Mouse (Mus musculus) limb, embryonic 15.5 days (tissue): ENCODE results near the gene Olfr222. TPM values are rescaled to one million over a fixed set of nuclear protein-coding genes. Genes with fewer than 3 reads are reported as not detected.

ENCODE experiments used
- ATAC-seq: fragments of 200-750 bp; cut with Nextera tagmentation; 2 replicates; pipeline ENCODE4 v1.8.0; 2017; ENCODE audit warnings: low read depth, moderate TSS enrichment; ENCODE audit not compliant: insufficient number of reproducible peaks, low FRiP score, low TSS enrichment
- H3K27ac ChIP-seq: fragments of 300-500 bp; sonication (generic); 2 replicates; pipeline ENCODE4 v1.5.1; 2015; ENCODE audit warnings: moderate library complexity, mild to moderate bottlenecking, inconsistent platforms
- H3K27me3 ChIP-seq: fragments of 300-500 bp; sonication (generic); 2 replicates; pipeline ENCODE4 v1.6.1; 2015; ENCODE audit warnings: inconsistent platforms
- H3K36me3 ChIP-seq: fragments of 300-500 bp; sonication (generic); 2 replicates; pipeline ENCODE4 v1.6.1; 2015; ENCODE audit warnings: inconsistent platforms
- H3K4me1 ChIP-seq: fragments of 300-500 bp; sonication (generic); 2 replicates; pipeline ENCODE4 v1.6.1; 2015; ENCODE audit warnings: inconsistent platforms
- H3K4me2 ChIP-seq: fragments of 300-500 bp; sonication (generic); 2 replicates; pipeline ENCODE4 v1.6.1; 2015; ENCODE audit warnings: mild to moderate bottlenecking, inconsistent platforms
- H3K4me3 ChIP-seq: fragments of 300-500 bp; sonication (generic); 2 replicates; pipeline ENCODE4 v1.5.1; 2015; ENCODE audit warnings: mild to moderate bottlenecking, inconsistent platforms
- H3K9ac ChIP-seq: fragments of 300-500 bp; sonication (generic); 2 replicates; pipeline ENCODE4 v1.6.1; 2015; ENCODE audit warnings: inconsistent platforms
- H3K9me3 ChIP-seq: fragments of 300-500 bp; sonication (generic); 2 replicates; pipeline ENCODE4 v1.6.1; 2016; ENCODE audit warnings: inconsistent platforms
- WGBS: fragments of 180-500 bp; shearing (Covaris S2); methylation state at CpG from one replicate; pipeline ENCODE4 v1.1.7; 2015; 5-methylcytosine and 5-hydroxymethylcytosine counted together
- polyA plus RNA-seq: library from polyadenylated mRNA; unstranded; fragments of >200 nt; fragmentation: Nextera tagmentation; extraction: Ambion mirVana; gene quantifications from 2 replicates; pipeline ENCODE4 v1.2.1, GENCODE M21; 2015

Olfr222 gene
- polyA plus RNA-seq, 1 experiment from 2014 or later: not detected

DNA sequence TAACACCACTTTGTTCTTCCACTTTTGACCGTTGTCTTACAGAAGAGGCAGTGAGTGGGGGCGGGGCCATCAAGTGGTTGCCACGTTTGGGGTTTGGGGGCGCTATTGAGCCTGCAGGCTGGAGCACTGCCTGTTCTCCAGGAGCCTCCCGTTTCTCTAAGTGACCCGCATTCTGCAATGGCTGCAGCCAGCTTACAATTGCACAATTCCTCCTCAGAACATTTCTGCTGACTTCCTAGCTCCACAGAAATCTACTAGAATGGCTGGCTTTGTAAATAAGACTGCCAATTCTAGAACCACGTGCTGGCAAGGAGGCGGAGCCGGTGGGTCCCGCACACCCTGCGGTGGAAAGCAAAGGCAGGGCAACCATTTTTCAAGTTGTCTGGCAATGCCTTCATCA, 37.6 kb downstream of the Olfr222 start:
- no peaks in the 10 kb centered on the region for H3K27me3 ChIP-seq
- H3K27ac ChIP-seq: no peak overlapping the region
- H3K36me3 ChIP-seq: no peaks in the 10 kb centered on the region
- H3K4me1 ChIP-seq: peaks cover 15% of the 10 kb centered on the region
- H3K9ac ChIP-seq: no peak overlapping the region
- ATAC-seq: no peak
- WGBS: 30% methylated on average over 11 of the region's 11 CpGs
- no peak overlapping the region for H3K4me2 ChIP-seq
- H3K4me3 ChIP-seq: no peak overlapping the region
- no peaks in the 10 kb centered on the region for H3K9me3 ChIP-seq

DNA sequence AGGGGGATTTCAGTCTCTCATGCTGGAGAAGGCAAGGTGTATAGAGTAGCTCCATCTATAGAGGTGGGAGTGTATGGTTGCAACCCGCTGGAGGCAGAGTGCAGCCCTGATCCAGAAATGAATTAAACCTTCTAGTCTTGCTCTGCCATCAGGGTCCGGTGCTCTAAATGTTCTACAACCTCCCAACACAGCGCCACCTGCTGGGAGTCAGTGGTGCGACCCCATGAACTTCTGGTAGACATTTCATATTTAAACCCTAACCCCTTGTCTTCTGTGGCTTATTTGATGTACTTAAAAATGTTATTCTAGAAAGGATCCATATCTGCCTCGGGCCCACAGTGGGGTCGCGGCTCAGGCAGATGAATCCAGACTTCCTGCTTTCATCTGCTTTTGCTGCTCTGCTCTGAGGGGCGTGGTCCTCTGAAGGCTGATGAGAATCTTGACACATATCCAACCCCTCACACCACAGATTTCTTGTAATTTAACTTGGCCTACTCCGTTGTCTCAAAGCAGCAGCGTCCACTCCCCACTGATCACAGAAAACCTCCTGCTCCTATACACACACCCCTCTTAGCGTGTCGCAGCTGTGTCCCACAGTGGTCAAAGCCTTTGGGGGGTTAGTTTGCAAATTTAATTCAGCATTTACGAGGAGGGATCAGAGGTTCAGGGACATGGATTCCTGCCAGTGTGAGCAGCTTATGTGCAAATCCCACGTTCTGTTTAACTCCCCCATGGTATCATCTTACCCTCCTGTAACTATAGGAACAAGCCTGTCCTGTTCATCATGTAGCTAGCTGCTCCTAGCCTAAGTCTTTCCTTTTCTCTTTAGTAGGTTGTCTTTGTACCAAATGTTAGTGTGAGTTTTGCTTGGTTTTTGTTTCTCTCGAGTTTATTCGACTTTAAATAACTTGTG, 38.6 kb downstream of the Olfr222 start:
- Histone ChIP-seq H3K4me3 (no peak overlapping the region), H3K27me3 (no peaks in the 10 kb centered on the region), H3K4me2 (no peak overlapping the region), H3K36me3 (no peaks in the 10 kb centered on the region), H3K4me1 (peaks cover 15% of the 10 kb centered on the region), H3K27ac (no peak overlapping the region), H3K9ac (no peak overlapping the region), H3K9me3 (no peaks in the 10 kb centered on the region)
- ATAC-seq: 0 out of 2 replicates have a peak, but pooled peaks have one; percentile 67
- 50% methylated on average over 16 of the region's 16 CpGs for WGBS

DNA sequence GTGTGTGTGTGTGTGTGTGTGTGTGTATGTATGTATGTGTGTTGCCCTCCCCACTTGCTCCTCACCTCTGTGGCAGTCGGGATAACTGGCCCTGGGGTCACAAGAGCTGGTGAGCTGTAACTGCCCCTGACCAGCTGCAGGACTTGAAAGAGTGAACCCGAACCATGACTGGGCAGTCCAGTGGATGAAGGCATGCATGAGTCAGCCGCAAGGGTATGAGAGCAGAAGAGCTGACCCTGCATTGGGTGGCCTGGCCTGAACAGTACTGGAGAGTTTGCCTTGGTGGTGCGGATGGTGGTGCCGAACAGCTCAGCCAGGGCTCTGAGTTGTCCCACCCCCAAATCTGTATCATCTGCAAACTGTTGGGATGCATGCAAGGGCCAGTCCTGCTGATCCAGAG, 44.5 kb downstream of the Olfr222 start:
- Histone ChIP-seq H3K9ac (no peak overlapping the region), H3K9me3 (no peaks in the 10 kb centered on the region), H3K27ac (no peak overlapping the region), H3K4me1 (peaks cover 11% of the 10 kb centered on the region), H3K4me3 (no peak overlapping the region), H3K4me2 (no peak overlapping the region), H3K36me3 (no peaks in the 10 kb centered on the region), H3K27me3 (no peaks in the 10 kb centered on the region)
- 70% methylated on average over 5 of the region's 5 CpGs for WGBS
- no peak; the same call in 1 of the 2 replicates for ATAC-seq

DNA sequence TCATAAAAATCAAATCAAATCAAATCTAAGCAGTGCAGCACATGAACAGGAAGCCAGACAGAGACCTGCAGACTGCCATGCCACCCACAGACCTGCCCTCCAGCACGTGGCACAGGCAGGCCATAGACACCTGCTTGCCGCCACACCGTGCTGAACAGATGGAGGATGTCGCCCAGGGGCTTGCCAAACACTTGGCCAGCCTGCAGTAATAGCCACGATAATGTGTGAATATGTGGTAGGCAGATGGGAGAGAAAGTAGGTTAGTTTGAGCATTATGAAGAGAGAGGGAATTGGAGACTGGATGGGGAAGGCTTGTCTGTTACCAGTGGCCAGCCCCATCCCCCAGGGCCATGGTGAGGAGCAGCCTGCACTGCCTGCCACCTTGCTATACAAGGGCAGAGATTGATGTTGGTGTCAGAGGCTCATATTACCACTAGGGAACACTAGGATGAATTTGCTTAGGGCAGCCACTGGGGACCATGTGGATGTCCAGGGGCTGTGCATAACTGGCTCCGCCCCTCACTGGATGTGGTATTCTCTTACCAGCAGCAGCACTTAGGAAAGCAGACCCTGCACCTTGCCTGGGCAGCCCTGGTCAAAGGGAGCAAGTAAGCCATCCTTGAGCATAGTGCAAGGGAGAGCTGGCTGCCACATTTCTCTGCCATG, 45.0 kb downstream of the Olfr222 start:
- no peak for ATAC-seq
- Histone ChIP-seq H3K27ac (no peak overlapping the region), H3K4me3 (no peak overlapping the region), H3K9me3 (no peaks in the 10 kb centered on the region), H3K27me3 (no peaks in the 10 kb centered on the region), H3K36me3 (no peaks in the 10 kb centered on the region), H3K4me2 (no peak overlapping the region), H3K9ac (no peak overlapping the region), H3K4me1 (peaks cover 11% of the 10 kb centered on the region)
- WGBS: 56% methylated on average over 6 of the region's 6 CpGs

DNA sequence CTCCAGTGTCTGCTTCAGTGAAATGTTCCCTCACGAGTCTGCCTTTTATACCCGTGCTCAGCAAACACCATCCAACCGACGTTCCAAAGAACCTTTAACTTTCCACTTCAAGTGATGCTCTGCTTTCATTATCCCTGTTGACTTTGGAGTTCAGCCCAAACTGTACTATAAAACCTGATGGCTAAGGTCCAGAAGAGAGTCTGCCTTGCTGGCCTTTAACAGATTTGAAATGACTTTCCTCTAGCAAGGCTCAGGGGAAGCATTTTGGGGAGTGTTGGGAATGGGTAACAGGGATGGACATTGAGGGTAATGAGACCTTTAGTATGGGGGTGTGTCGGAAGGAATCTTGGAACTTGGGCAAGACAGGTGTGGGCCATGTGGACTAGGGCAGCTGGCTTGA, 45.8 kb downstream of the Olfr222 start:
- ATAC-seq: no peak
- H3K27me3 ChIP-seq: no peaks in the 10 kb centered on the region
- H3K4me2 ChIP-seq: no peak overlapping the region
- H3K27ac ChIP-seq: no peak overlapping the region
- H3K4me3 ChIP-seq: no peak overlapping the region
- H3K36me3 ChIP-seq: no peaks in the 10 kb centered on the region
- H3K9me3 ChIP-seq: no peaks in the 10 kb centered on the region
- peaks cover 11% of the 10 kb centered on the region for H3K4me1 ChIP-seq
- no peak overlapping the region for H3K9ac ChIP-seq
- WGBS: 43% methylated on average over 5 of the region's 5 CpGs

DNA sequence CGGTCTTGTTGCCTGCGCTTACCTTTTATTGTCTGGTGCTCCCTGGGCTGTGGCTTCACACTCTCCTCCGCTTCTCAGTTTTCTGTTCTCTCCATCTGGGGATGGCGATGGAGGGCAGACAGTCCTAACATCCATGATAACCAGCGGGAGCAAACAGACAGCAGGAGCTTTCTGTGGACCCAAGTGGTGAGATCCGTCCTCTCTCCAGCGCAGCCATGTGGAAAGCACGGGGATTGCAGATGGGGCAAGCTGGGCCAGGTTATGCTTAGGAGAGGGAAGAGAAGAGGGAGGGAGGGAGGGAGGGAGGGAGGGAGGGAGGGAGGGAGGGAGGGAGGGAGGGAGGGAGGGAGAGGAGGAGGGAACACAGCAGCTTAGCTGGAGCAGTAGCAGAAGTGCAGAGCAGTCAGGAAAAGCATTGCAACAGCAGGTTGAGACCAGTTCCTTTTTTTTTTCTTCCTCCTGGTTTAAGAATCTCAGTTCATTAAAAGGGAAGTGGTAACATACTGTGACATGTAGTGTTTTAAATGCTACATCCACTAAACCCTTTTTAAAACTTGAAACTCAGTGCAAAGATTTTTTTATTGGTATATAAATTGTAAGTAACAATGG, 49.5 kb downstream of the Olfr222 start, which contains the start of gene Zkscan17:
Gene Zkscan17, minus strand, starts transcription at position 280 of the 609 bp plus-strand sequence.
- Histone ChIP-seq H3K4me1 (peaks cover 11% of the 10 kb centered on the region), H3K9me3 (no peaks in the 10 kb centered on the region), H3K4me2 (no peak within 1 kb of the TSS), H3K27ac (no peak within 1 kb of the TSS), H3K36me3 (no peaks in the 10 kb centered on the region), H3K9ac (no peak within 1 kb of the TSS), H3K4me3 (no peak within 1 kb of the TSS), H3K27me3 (no peaks in the 10 kb centered on the region)
- ATAC-seq: no peak
- 48% methylated on average over 8 of the region's 8 CpGs for WGBS

DNA sequence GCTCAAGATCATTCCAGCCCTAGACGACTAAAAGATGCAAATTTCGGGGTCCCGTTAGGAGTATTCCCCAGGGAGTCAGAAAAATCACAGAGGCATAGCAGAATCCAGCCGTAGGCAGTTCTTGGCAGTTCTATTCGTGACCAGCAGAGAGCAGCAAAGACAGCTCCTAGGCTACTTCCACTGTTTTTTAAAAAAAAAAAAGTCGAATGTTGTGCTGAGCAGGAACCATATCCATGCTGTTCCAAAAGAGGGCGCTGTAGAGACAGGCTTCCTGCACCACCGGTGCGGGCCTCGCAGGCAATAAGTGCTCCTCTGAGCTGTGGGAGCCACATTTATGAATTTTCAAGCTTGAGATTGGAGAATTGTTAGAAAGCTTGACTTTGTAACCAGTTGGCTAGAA, 50.8 kb downstream of the Olfr222 start:
- no peak overlapping the region for H3K9ac ChIP-seq
- ATAC-seq: no peak
- 7% methylated on average over 10 of the region's 10 CpGs for WGBS

DNA sequence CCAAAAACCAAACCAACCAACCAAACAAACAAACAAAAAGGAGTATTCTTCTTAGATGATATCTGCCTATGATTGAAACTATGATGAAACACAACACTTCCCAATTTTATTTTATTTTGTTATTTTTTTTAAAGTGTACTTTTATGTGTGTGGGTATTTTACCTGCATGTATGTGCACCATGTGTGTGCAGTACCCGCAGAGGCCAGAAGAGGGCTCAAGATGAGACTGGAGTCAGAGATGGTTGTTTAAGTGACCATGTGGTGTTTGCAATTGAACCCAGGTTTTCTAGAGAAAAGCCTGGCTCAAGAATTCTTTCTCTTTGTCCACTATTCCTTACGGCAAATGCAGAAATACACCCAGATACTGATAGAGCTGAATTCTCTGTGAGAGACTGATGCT, 51.9 kb downstream of the Olfr222 start:
- Histone ChIP-seq H3K27me3 (no peaks in the 10 kb centered on the region), H3K4me2 (no peak overlapping the region), H3K36me3 (no peaks in the 10 kb centered on the region), H3K9me3 (no peaks in the 10 kb centered on the region), H3K27ac (no peak overlapping the region), H3K4me1 (no peaks in the 10 kb centered on the region; the same call in 1 of the 2 replicates), H3K9ac (no peak overlapping the region), H3K4me3 (no peak overlapping the region)
- no peak for ATAC-seq
- 98% methylated on average over 2 of the region's 2 CpGs for WGBS

More for the DNA sequence above, 50.8 kb downstream of the Olfr222 start:
- Histone ChIP-seq H3K27me3 (no peaks in the 10 kb centered on the region), H3K9me3 (no peaks in the 10 kb centered on the region), H3K4me2 (no peak overlapping the region), H3K4me1 (peaks cover 2% of the 10 kb centered on the region; the same call in 1 of the 2 replicates), H3K27ac (no peak overlapping the region), H3K4me3 (no peak overlapping the region), H3K36me3 (no peaks in the 10 kb centered on the region)

Other genes with a start within 250 kb of the Olfr222 start
- 0.12 TPM in 1 of 2 replicates, not detected in the other for gene Prss38, start 200.6 kb downstream of the Olfr222 start, polyA plus RNA-seq
- gene Jmjd4, start 126.2 kb downstream of the Olfr222 start, polyA plus RNA-seq: 11.2 and 11.7 TPM in 2 replicates
- 116 and 118 TPM in 2 replicates for gene Snap47, start 125.0 kb downstream of the Olfr222 start, polyA plus RNA-seq
- gene Zfp867, start 103.8 kb downstream of the Olfr222 start, polyA plus RNA-seq: 9.3 and 9.8 TPM in 2 replicates
- gene Zkscan17, start 49.5 kb downstream of the Olfr222 start, polyA plus RNA-seq: 18.1 and 20.3 TPM in 2 replicates
- 0.14 and 0.56 TPM in 2 replicates for gene Nlrp3, start 34.7 kb downstream of the Olfr222 start, polyA plus RNA-seq
- gene Olfr223, start 17.1 kb upstream of the Olfr222 start, polyA plus RNA-seq: not detected in 2 replicates
- 55.4 and 56.7 TPM in 2 replicates for gene Mprip, start 85.1 kb upstream of the Olfr222 start, polyA plus RNA-seq
- gene Pld6, start 211.4 kb upstream of the Olfr222 start, polyA plus RNA-seq: 2.0 TPM in 2 replicates
- gene Flcn, start 233.8 kb upstream of the Olfr222 start, polyA plus RNA-seq: 33.6 and 38.2 TPM in 2 replicates